Mouse (Mus musculus): Measurements from ENCODE around the gene Unc93b1.
"Not testable (repeated sequence)": the region's sequence is repeated elsewhere in the genome, so short reads cannot be mapped to it uniquely, and the experiment has no call there.

The Unc93b1 gene

DNA sequence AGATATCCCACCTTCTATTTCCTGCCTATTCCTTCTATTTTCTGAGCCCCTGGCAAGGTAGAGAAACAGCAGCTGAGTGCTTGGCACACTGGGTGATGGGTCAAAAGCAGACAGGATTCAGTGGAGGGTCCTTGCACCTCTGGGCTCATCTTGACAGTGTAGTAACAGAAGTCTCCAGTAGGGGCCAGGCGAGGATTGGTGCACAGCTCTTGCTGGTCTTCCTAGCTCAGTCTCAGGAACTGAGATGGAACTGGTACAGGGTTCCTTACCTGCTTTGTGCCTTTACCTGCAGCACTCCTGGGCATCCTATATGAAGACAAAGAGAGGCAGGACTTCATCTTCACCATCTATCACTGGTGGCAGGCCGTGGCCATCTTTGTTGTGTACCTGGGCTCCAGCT lies 11.7 kb downstream of the Unc93b1 start:
- DNase-seq (ENCODE audit: low spot score in 2 of 2), result peak in 1 of 2 experiments; percentile 67

DNA sequence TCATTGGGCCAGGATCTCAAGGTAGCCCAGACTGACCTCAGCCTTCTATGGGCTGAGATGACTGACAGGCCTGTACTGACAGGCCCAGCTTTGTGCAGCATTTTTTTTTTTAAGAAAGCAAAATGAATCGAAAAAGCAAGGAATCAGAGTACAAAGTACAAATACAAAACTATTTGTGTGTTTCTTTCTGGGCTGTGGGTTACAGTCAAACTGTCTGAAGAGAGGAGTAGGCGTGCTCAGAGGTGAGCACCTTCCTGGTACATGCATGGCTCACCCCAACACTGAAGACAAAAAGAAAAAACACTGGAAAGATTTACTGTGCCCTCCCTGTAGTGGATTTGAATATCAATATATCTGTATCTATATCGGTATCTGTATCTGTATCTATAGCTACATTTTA lies 12.8 kb downstream of the Unc93b1 start:
- no peak for DNase-seq (ENCODE audit: low spot score in 2 of 2)

DNA sequence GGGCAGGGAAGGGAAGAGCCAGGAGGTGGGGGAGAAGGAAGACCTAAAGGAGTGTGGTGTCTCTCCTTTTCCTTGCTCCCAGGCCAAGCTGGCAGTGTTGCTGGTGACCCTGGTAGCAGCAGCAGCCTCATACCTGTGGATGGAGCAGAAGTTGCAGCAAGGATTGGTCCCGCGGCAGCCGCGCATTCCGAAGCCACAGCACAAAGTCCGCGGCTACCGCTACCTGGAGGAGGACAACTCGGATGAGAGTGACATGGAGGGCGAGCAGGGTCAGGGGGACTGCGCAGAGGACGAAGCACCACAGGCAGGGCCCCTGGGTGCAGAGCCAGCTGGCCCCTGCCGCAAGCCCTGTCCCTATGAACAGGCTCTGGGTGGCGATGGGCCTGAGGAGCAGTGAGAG lies 13.6 kb downstream of the Unc93b1 start:
- no peak for DNase-seq (ENCODE audit: low spot score in 2 of 2)

DNA sequence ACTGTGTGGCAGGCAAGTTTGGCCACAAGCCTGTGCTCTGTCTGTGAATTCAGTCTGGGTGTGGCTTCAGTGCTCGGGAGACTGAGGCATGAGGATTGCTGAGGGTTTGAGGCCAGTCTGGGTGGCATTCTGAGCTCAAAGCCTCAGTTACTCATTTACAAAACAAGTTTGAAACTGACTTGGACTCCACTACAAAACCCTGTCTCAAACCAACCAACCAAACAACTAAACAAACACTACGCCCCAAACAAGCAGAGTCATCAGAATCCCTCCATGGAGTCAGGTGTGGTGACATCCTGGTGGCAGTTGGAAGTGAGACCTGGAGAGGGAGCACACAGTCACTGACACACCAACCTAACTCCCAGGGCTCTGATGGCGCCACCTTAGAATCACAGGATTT lies 15.3 kb downstream of the Unc93b1 start:
- DNase-seq (ENCODE audit: low spot score in 2 of 2), result no peak

DNA sequence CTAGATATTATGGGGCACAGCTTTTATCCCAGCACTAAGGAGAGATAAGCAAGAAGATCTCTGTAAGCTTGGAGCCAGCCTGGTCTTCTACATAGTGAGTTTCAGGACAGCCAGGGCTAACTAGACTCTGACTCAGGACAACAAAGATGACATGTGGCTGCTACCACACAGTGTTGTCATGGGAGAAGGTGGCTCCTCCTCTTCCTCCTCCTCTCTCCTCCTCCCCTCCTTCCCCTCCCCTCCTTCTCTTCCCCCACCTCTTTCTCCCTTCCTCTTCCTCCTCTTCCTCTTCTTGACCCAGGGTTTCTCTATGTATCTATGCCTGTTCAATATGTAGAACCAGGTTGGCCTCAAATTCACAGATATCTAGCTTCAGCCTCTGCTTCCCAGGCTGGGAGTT lies 16.5 kb downstream of the Unc93b1 start:
- DNase-seq (ENCODE audit: low spot score in 2 of 2), result no peak

DNA sequence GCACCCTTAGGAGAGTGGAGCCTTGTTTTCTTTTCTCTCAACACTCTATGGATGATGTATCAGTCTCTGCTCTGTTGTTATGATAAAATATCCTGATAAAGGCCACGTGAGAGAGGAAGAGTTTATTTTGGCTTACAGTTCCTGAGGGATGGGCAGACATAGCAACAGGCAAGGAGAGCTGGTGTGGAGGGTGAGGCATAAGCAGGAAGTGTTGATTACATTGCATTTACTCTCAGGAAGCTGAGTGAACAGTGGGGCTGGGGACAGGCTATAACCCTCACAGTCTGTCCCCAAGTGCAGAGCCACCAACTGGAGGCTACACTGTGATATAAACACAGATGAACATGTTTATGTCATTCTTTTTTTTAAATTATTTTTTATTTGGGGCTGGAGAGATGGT lies 17.1 kb downstream of the Unc93b1 start:
- no peak for DNase-seq (ENCODE audit: low spot score in 2 of 2)

DNA sequence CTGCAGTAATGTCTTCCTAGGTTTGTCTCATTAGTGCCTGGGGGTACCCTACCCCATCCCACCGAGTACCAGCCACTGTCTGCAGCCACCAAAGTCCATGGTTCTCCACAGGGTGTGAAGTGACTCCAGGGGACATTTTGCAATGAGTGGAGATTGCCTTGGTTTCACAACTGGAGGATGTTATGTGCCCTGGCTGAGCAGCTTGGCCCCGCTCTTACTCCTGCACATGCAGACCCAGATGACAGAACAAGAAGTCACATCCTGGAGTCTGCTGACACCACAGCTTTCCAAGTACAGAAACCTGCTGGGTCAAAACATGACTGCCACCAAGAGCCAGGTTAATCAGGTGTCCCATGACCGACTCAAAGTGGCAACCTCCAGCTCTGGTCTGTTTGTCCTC lies 20.0 kb downstream of the Unc93b1 start:
- no peak for DNase-seq (ENCODE audit: low spot score in 2 of 2)

DNA sequence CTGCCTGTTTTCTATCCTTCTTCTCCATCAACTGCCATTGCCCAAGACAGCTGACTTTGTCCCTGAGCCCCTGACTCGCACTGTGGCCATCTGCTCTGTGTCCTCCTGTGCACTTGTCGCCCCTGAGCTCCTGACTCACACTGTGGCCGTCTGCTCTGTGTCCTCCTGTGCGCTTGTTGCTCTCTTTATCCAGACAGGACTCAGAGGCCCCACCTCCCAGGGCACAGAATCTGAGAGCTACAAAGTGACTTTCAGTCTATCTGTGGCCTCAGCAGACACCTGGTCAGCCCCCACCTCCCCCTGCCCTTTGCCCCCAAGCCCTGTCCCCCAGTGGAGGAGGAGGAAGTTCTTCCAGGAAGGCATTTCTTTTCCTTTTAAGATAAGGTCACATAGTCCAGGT lies 20.8 kb downstream of the Unc93b1 start:
- no peak for DNase-seq (ENCODE audit: low spot score in 2 of 2)

DNA sequence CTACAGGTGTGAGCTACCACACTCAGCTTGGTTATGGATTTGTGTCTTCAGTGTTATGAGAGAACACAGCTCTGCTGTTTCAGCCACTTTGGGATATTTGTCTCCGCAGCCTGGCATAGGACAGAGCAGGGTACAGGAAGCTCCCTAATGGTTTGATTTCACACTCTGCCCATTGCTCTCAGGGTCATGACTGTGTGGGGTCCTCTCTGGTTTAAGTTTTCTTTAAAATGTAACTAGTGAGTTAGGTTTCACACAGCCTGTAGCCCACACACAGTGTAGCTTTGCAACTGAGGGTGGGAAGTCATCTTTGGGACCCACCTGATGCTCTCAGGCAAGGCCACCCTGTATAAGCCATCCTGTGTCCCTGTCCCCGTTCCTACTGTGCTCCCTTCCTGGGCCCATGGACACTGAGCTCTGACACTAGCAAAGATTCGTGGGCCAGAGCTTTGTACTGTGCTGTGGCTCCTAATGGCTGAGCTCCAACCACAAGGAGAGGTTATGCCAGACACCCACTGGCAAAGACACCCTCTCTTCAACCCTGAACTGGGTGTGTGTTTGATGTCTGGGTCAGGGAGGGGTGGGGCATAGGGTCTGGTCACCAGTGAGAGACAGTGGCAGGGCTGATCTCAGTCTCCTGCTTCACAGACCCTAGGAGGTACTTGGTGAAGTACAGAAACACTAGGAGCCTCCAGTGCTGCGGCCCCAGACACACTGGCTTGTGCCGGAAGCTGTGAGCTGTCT lies 22.5 kb downstream of the Unc93b1 start:
- DNase-seq (ENCODE audit: low spot score in 2 of 2), result not testable (repeated sequence)

DNA sequence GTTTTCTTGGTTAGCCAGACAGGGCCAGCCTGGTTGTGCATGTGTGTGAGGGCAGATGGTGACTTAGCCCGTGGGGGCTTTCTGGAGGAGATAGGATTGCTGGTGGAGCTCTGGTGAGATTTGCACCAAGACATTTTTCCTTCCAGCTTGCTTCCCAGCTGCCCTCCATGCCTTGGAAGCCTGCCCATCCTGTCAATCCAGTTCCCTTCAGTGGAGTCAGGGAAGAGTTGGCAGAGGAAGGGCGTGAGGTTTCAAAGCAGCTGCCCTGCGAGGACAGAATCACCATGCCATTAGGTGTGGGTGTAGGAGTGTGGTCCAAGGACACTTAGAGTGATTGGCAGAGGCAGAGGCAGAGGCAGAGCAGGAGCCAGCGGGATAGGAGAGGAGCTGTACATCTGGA lies 23.5 kb downstream of the Unc93b1 start, which contains the start of gene Aldh3b3:
Gene Aldh3b3 (plus strand): TSS at position 176 of the 400 bp plus-strand sequence.
- no peak for DNase-seq (ENCODE audit: low spot score in 2 of 2)

DNA sequence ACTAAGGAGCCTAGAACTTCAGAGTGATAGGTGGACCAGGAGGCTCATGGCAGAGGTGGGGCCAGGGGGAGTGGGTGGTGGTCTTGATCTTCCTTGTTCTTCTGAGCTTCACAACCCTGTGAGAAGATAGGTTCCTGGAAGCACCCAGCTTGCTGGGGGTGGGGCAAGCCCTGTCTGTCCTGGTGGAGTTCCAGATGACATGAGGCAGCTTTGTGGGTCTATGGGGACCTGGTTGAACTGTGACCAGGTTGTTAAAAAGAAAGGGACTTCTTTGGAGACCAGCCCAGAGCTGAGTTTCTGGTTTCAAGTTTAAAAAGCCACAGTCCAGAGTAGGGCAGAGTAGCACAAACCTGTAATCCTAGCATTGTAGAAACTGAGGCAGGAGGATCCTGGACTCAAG lies 24.0 kb downstream of the Unc93b1 start:
- DNase-seq (ENCODE audit: low spot score in 2 of 2), result no peak

DNA sequence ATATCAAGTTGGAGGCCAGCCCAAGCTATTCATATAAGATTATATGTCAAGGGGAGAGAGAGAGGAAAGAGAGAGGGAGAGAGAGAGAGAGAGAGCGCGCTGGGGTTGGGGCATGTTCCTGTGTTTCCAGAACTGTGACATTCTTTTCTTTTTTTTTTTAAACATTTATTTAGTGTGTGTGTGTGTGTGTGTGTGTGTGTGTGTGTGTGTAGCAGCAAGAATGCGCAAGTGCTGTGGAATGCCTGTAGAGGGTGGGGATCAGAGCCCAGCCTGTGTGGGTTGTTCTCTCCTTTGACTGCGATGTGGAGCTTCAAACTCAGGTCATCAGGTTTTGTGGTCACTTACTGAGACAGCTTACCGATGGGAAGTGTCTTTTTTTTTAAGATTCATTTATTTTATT lies 25.2 kb downstream of the Unc93b1 start:
- no peak for DNase-seq (ENCODE audit: low spot score in 2 of 2)

DNA sequence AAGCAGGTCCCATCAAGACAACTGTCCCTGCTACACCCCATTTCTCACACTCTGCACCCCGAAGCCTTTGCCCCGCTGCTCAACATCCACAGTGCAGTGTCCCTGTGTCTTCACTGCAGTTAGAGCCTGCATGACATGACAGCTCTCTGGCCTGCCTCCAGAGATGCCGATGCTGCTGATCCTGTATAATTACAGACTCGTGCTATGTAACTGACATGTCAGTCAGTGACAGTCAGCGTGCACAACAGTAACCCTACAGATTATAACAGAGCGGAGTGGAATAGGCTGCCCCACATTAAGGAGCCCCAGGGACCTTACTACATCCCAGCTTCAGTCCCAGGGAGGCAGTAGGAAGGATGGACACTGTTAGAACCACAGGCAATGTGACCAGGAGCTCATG lies 26.8 kb downstream of the Unc93b1 start:
- DNase-seq (ENCODE audit: low spot score in 2 of 2), result not testable (repeated sequence)

DNA sequence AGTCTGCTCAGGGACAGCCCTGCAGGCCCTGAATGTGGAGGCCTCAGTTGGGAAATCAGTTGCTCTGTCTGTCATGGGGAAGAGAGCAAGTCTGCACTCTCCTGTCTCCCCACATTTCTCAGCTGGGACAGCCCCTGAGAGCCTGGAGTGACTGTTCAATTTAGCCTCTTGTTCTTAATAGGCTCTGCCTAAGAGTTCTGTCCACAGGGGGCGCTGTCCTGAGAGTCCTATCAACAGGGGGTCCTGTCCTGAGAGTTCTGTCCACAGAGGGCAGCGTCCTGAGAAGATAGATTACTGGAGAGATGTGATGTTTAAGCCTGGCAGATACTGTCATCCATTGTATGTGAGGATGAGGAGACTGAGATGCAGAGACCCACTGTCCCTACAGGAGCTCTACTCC lies 27.5 kb downstream of the Unc93b1 start:
- DNase-seq (ENCODE audit: low spot score in 2 of 2), result no peak

DNA sequence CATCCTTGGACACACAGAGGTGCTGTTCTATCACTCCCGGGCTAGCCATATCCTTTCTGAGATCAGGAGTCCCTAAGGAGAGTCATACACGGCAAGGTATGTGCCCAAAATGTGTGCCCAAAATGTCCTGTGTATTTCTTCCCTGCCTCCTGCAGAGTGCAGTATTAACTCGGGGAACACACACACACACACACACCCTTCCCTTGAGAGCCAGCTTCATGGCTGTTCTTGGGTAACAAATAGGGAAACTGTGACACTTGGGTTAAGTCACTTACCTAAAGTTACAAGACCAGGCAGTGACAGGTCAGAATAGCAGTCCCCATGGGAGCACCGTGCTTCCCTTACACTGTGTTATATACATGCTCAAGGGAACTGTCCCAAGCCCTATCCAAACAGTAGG lies 29.0 kb downstream of the Unc93b1 start:
- no peak for DNase-seq (ENCODE audit: low spot score in 2 of 2)

DNA sequence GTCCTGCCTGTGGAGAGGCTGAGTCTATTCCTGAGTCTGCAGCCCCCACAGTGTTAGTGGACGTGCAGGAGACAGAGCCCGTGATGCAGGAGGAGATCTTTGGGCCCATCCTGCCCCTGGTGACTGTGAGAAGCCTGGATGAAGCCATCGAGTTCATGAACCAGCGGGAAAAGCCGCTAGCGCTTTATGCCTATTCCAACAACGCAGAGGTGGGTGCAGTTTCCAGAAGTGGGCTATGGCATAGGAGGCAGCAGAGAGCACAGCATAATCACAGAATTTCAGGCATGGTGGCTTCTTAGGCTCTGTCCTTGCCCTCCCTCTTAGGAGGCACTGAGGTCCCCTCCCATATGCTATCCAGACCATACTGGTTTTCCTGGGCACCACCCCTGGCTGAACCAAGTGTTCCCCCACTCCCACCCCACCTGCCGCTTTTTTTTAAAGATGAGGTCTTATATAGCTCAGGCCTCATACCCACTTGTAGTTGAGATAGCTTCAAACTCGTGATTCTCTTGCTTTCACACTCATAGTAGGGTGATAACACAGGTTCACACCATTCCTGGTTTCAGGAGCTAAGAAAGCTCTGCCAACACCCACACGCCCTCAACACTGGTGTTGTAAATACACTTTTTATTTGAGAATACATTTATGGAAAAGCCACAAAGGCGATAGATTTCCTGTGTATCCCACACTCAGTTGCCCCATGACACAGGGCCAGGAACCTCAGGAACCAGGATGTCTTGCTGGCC lies 31.5 kb downstream of the Unc93b1 start:
- no peak for DNase-seq (ENCODE audit: low spot score in 2 of 2)

DNA sequence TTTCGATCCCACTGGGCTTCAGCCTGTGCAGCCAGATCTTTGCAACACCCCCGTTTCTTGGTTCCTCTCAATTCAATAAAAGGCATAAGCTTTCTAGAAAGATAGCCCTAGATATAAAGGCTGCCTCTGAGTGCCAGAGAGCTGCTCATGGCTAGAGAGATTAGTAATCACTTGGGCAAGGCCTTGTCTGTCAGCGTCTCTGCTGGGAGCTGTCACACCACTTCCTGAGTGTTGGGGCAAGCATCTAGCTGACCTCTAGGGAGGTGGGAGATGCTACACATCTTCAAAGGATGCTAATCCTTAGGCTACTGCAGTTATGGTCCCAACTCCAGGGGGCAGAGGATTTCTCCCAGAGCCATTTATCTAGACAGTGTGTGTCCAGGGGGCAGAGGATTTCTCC lies 32.3 kb downstream of the Unc93b1 start:
- DNase-seq (ENCODE audit: low spot score in 2 of 2), result no peak

DNA sequence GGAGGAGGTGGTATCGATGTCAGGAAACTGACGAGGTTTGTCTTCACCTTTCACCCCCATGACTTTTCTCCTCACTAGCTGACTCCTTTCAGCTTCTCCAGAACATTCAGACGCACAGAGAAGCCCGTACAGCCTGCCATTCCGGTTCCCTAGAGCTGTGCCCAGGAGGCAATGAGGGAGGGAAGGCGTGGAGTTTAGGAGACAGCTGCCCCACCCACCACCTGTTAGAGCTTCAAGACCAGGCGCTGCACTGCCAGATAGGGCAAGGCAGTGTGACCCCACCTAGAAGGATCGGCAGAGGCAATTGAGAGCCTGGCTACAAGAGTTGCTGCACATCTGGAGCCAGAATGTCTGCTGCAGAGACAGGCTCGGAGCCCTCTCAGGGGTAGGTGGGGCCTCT lies 37.2 kb downstream of the Unc93b1 start, which contains the start of gene Aldh3b2:
Gene Aldh3b2 (plus strand): TSS at position 100 of the 400 bp plus-strand sequence.
- DNase-seq (ENCODE audit: low spot score in 2 of 2), result no peak

DNA sequence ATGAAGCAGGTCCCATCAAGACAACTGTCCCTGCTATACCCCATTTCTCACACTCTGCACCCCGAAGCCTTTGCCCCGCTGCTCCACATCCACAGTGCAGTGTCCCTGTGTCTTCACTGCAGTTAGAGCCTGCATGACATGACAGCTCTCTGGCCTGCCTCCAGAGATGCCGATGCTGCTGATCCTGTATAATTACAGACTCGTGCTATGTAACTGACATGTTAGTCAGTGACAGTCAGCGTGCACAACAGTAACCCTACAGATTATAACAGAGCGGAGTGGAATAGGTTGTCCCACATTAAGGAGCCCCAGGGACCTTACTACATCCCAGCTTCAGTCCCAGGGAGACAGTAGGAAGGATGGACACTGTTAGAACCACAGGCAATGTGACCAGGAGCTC lies 39.6 kb downstream of the Unc93b1 start:
- not testable (repeated sequence) for DNase-seq (ENCODE audit: low spot score in 2 of 2)

DNA sequence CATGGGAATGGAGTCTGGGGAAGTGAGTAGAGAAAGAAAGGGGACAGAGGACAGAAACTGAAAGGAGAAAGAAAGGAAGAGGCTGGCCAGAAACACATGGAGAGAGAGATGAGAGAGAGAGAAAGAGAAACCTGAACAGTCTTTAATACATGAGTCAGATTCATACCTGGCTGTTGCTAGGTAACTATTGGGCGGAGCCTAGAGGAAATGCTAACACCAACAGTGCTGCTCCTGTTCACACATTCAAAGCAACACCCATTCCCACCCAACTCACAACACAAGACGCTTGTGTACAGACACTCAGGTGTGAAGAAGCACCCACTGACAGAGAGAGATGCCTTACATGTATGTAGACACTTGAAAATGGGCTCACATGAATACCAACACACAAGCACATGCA lies 40.9 kb downstream of the Unc93b1 start:
- no peak for DNase-seq (ENCODE audit: low spot score in 2 of 2)

DNA sequence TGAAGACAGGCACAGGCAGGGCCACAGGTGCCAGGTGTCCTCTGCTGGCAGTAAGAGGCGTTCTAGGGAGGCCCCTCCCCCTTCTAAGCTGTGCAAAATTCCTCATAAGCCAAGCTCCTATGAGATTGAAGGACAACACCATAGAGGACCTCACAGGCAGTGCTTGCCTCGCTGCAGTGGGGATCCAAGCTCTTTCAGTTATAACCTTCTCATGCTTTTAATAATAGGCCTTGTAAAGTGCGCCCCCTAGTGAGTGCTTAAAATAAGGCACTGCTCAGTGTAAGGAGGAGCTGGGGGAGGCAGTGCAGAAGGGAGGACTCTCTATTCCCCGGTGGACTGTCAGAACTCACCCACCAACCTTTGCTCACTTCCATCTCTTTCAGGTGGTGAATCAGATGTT lies 45.3 kb downstream of the Unc93b1 start:
- peak; percentile 46 to 65 for DNase-seq (ENCODE audit: low spot score in 2 of 2)

DNA sequence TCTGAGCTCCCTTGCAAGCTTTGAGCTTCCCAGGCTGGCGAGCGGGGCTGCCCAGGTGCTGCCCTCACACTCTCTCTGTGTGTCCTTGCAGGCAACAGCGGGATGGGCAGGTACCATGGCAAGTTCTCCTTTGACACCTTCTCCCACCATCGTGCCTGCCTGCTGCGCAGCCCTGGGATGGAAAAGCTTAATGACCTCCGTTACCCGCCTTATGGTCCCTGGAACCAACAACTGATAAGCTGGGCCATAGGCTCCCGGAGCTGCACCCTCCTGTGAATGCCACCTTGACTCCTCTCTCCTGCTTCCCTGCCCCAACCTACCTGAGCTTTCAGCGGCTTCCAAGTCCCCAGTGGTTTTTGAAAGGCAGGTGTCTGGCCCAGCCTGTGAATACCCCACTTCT lies 45.9 kb downstream of the Unc93b1 start:
- DNase-seq (ENCODE audit: low spot score in 2 of 2), result no peak

DNA sequence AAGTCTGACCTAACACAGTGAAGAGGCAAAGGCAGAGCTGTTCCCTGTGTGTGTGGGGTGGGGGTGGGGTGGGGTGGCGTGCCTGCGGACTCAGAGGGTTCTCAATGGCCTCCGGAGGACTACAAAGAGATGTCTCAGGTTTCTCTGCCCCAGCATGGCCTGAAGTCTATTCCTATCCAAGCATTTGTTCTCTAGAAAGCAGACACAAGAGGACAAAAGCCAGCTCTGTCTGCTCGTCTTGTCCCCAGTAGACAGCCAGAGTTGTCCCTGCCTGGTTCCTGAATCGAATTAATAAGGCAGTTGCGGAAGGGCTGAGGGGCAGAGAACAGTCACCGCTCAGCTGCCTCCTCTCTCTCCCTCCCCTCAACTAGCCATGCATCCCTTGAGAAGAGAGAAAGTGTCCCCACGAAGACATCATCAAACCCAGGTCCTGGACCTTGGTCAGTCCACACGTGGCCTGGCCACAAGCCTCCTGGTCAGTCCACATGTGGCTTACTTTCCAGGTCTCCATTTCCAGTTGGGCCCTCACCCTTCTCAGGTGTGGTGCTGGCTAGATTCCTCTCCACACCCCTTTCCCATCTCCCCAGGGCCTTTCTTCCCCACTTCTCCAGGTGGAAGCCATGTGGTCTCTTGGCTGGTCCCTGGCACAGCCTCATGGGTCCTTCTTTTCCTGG lies 48.7 kb downstream of the Unc93b1 start:
- no peak for DNase-seq (ENCODE audit: low spot score in 2 of 2)

Measured in frontal cortex, postnatal 10 days (tissue).